Mouse (Mus musculus) embryonic fibroblast, embryonic 13.5 days (primary cell): ENCODE measurements around the gene Otub1. TPM values are rescaled to one million over a fixed set of nuclear protein-coding genes. Genes with fewer than 3 reads are reported as not detected.

Source experiments
- H3K27ac ChIP-seq: 2 replicates; pipeline ENCODE4 v1.5.1; 2012; ENCODE audit warnings: low read length, control low read depth, inconsistent platforms; ENCODE audit not compliant: insufficient read depth
- H3K4me1 ChIP-seq: 2 replicates; pipeline ENCODE4 v1.6.1; 2011; ENCODE audit warnings: low read length; ENCODE audit not compliant: control insufficient read depth, insufficient read depth
- H3K4me3 ChIP-seq: 2 replicates; pipeline ENCODE4 v1.5.1; 2011; ENCODE audit warnings: mild to moderate bottlenecking, control low read depth, low read length; ENCODE audit not compliant: insufficient read depth
- CTCF ChIP-seq: IDR thresholded peaks from 2 replicates; pipeline ENCODE4 v1.5.1; 2011; ENCODE audit warnings: mild to moderate bottlenecking, control low read depth, low read length, moderate library complexity, borderline replicate concordance; ENCODE audit not compliant: insufficient read depth
- POLR2A ChIP-seq: IDR thresholded peaks from 2 replicates; pipeline ENCODE4 v1.6.1; 2011; ENCODE audit warnings: low read depth, mild to moderate bottlenecking, control low read depth, low read length, moderate library complexity
- polyA plus RNA-seq: library from polyadenylated mRNA; stranded (reverse); fragments of >200 nt; gene quantifications from 2 replicates; pipeline ENCODE4 v1.2.4, GENCODE M21; 2011; ENCODE audit warnings: low read depth; ENCODE audit not compliant: missing spikeins, insufficient read length

Gene Otub1
- polyA plus RNA-seq, 1 experiment: 116 TPM

DNA sequence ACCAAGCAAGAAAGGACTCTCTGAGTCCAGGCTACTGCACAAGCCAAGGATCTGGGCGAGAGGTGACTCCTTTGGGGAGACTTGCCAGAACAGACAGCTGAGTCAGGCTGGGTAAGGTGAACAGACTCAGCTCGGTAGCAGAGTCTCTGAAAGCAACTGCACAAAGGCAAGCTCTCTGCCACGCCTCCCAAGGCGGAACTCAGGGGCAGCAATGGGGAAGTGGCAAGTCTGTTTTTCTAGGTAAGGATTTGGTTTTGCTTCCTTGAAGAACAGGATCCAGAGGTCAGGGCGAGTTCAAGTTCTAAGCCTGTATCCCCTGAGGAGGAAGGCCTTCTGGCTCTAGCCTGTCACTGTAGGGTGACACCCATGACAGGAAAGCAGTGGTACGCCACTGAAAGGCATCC is 20.4 kb upstream of the Otub1 start:
- H3K4me3 ChIP-seq: no peak overlapping the region
- TF ChIP-seq CTCF: no peak
- TF ChIP-seq POLR2A: no peak
- no peak overlapping the region for H3K27ac ChIP-seq
- no peaks in the 10 kb centered on the region for H3K4me1 ChIP-seq

DNA sequence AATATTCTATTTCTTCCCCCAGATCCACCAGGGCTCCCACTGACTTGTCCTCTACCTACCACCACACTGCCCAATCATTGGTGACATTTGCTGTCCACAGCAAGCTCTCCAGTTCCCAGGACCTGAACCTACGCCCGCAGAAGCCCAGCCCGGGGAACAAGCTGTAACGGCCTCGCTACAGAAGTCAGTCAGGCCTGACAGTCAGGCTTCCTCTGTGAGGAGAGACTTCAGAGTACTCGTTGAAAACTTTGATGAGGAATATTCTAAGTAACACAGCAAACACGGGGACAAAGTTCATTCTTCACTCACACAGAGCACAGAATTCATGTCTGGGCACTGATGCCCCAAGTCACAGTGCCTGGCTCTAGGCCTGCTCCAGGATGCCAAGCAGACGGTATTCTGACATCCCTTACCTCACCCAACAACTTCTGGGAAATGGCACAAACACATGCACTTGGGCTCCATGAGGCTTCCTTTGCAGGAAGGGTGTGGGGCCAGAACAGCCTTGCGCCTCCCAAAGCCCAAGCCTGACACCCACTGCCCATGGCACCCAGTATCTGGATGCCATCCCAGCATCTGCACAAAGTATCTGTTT is 19.1 kb upstream of the Otub1 start:
- no peaks in the 10 kb centered on the region for H3K4me1 ChIP-seq
- H3K27ac ChIP-seq: no peak overlapping the region
- TF ChIP-seq POLR2A (no peak), CTCF (no peak)
- H3K4me3 ChIP-seq: no peak overlapping the region

DNA sequence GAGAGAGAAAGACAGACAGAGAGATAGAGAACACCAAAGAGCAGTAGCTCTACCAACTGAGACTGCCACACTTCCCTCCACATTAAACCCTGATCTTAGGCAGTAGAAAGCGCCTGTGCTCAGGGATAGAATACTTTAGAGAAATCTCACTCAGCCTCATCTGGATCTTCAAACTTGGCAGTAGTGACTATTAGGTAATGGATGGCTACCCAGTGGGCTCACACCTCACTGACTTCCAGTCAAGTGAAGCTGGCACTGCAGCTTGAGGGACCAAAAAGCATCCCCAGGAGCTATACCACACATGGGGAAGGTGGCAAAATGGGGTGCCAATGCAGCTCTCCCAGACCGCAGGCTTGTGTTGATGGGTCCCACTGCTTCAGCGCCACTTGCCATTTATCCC is 18.1 kb upstream of the Otub1 start:
- Histone ChIP-seq H3K27ac (no peak overlapping the region), H3K4me3 (no peak overlapping the region)
- TF ChIP-seq CTCF: no peak
- no peak for TF ChIP-seq POLR2A

DNA sequence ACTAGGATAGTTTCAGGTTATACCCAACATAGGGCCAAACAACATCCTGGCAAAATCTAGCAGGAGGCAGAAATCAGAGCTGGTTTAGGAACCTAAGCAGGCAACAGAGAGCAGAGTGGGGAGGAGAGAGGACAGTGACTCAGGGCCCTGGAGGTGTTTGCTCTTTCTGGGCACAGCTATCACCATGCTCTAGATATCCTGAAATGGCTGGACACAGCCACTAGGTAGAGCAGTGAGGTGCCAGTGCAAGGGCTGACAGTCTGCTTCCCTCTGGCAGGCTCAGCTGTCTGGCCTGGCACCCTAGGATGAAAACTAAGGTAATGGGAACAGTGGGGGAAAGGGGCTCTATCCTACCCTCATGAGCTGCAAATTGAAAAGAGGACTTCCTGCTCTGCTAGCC is 17.4 kb upstream of the Otub1 start:
- Histone ChIP-seq H3K4me3 (no peak overlapping the region), H3K4me1 (no peaks in the 10 kb centered on the region), H3K27ac (no peak overlapping the region)
- TF ChIP-seq CTCF: no peak
- TF ChIP-seq POLR2A: no peak

More for the DNA sequence above, 18.1 kb upstream of the Otub1 start:
- H3K4me1 ChIP-seq: no peaks in the 10 kb centered on the region

DNA sequence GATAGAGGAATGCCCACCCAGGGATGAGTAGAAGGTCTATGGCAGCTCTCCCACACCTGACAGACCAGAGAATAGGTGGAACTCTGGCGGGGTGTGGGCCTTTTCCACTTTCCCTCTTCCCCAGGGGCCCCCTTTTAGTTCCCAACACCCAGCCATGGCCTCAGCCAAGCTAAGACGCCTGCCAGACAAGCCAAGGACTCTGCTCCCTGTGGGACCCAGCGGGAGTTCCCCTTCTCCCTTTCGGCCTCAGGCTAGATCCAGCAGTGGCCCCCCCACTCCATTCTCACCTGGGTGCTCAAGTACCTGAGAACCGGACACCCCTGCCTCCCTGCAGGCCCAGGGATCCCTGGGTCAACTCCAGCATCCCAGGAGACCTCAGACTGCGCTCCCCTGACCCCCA is 16.1 kb upstream of the Otub1 start:
- Histone ChIP-seq H3K27ac (no peak overlapping the region), H3K4me3 (no peak overlapping the region), H3K4me1 (no peaks in the 10 kb centered on the region)
- TF ChIP-seq POLR2A (no peak), CTCF (no peak)

DNA sequence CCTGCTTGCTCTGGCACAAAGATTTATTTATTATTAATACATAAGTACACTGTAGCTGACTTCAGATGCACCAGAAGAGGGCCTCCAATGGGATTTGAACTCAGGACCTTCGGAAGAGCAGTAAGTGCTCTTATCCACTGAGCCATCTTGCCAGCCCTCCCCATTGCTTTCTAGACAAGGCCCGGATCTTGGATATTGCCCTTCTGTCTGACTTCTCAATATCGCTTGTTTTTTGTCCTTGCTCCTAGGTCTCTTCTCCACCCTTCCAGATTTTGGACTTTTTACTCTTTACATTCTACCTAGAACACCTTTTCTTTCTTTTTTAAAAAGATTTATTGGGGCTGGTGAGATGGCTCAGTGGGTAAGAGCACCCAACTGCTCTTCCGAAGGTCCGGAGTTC is 12.6 kb upstream of the Otub1 start:
- H3K4me1 ChIP-seq: 0 out of 2 replicates have a peak, but pooled peaks cover 2% of the 10 kb centered on the region
- H3K4me3 ChIP-seq: no peak overlapping the region
- H3K27ac ChIP-seq: no peak overlapping the region
- TF ChIP-seq POLR2A (no peak), CTCF (no peak)

DNA sequence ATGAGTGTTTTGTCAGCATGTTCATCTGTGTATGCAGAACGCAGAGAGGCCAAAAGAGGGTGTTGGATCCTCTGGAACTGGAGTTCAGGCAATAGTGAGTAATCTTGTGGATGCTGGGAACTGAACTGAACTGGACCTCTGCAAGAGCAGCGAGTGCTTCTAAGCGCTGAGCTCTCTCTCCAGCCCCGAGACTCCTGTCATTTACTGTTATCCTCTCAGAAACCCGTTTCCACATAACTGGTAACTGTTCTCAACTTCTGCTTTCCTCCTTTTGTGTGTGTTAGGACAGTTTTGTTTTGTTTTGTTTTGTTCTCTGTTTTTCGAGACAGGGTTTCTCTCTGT is 11.8 kb upstream of the Otub1 start:
- TF ChIP-seq CTCF: no peak
- no peak for TF ChIP-seq POLR2A
- Histone ChIP-seq H3K4me3 (peak overlapping the region; percentile 54), H3K27ac (no peak overlapping the region), H3K4me1 (0 out of 2 replicates have a peak, but pooled peaks cover 2% of the 10 kb centered on the region)

DNA sequence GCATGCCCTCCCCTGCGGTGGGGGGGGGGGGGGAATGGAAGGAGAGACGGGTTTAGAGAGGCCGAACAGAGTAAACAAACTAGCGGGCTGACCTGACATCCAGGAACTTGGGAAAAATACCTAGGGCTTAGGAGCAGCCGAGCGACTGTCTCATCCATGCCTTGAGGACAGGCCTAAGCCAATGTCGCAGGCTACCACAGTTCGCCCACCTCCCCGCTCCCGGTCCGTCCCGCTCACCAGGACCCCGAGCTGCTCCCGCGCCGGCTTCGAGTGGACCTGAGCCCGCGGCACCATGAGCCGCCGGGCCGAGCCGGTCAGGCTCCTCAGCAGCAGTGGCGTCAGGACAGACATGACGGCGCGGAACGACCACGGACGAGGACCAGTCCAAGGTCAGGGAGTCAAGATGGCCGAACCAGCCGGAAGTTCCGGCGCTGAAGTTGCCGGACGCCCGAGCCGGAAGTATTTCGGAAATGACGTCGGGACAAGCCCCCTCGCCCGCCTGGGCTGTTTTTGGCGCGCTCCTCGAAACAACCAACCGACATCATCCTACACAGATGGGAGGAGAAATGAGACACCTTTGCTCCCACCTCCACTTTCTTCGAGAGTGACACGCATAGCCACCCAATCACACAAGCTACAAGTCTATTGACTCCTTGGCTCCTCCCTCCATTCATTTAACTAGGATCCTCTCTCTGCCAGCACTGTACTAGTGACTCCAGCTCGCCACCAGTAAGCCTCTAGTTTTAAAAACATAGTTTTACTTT is 11.2 kb upstream of the Otub1 start, which contains the start of gene Cox8a:
Gene Cox8a, minus strand, starts transcription at position 455 of the 764 bp plus-strand sequence.
- peak within 1 kb of the TSS; percentile 64 for H3K4me3 ChIP-seq
- TF ChIP-seq CTCF (no peak), POLR2A (peak; percentile 92)
- peak within 1 kb of the TSS; percentile 50 for H3K27ac ChIP-seq
- H3K4me1 ChIP-seq: 0 out of 2 replicates have a peak, but pooled peaks cover 2% of the 10 kb centered on the region

DNA sequence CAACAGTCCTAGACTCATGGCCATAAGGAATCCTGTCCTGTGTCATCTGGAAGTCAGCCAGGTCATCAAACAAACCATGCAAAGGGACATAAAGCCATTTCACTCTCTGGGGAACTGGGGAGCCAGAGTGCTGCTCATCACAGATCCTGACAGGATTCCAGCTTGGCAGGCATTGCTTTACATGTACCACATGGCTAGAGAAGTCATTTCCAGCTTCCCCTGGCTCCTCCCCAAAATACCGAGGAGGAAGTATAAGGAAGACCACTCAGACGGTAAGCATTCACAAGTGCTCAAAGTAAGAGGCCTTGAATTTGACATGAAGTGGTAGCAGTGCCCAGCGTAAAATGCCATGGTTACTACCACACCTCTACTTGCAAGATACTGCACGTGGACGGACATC is 8.4 kb upstream of the Otub1 start:
- Histone ChIP-seq H3K4me3 (no peak overlapping the region), H3K4me1 (0 out of 2 replicates have a peak, but pooled peaks cover 2% of the 10 kb centered on the region), H3K27ac (no peak overlapping the region)
- TF ChIP-seq POLR2A (no peak), CTCF (no peak)

DNA sequence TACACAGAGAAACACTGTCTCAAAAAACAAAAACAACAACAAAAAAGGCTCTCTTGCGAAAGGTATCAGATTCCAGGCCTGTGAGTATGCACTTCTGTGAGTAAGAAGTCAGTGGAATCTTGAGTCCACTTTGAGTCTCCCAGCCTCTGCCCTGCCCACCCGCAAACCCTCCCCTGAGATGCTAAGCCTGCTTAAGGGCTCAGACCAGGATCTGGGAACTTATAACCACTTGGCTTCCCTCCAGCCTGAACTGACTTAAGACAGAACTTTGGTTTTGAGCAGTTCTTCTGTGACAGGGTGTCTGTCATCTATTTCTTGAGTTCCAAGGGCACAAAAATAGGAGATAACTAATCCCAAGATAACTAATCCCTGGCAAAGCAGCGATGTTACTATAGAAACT is 6.9 kb upstream of the Otub1 start:
- H3K4me1 ChIP-seq: 0 out of 2 replicates have a peak, but pooled peaks cover 2% of the 10 kb centered on the region
- no peak for TF ChIP-seq CTCF
- no peak for TF ChIP-seq POLR2A
- H3K27ac ChIP-seq: no peak overlapping the region
- no peak overlapping the region for H3K4me3 ChIP-seq

DNA sequence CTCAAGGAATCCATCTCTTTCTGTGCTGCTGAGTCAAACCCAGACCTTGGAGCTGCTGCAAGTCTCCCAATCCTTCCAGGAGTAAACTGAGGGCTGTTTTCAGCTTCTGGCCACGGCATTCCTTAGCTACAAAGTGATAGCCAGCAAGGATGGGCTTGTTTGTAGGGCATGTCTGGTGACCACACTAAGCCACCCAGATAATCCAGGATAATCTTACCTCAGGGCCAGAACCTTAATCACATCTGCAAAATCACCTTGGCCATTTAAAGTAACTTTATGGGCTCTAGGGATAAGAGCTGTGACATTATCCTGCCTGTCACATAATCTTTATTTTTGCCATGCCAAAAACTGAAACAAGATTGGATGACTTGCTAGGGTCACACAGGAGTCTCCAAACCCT is 6.1 kb upstream of the Otub1 start:
- 0 out of 2 replicates have a peak, but pooled peaks cover 2% of the 10 kb centered on the region for H3K4me1 ChIP-seq
- no peak overlapping the region for H3K27ac ChIP-seq
- no peak overlapping the region for H3K4me3 ChIP-seq
- no peak for TF ChIP-seq POLR2A
- TF ChIP-seq CTCF: no peak
